Mouse (Mus musculus) cerebellum, adult 2 months (tissue): Measurements from ENCODE around the gene Glis3. TPM values are rescaled to one million over a fixed set of nuclear protein-coding genes. Genes with fewer than 3 reads are reported as not detected.

Experiments used
- DNase-seq, 2 experiments: peaks; one replicate each; pipeline ENCODE4 v3.0.0; 2021
- H3K27ac ChIP-seq: fragments of 200-500 bp; 2 replicates; pipeline ENCODE4 v1.5.1; 2012; ENCODE audit warnings: low read length, control low read depth, inconsistent platforms; ENCODE audit not compliant: insufficient read depth
- H3K27me3 ChIP-seq: fragments of 200-500 bp; 2 replicates; pipeline ENCODE4 v1.6.1; 2012; ENCODE audit warnings: inconsistent platforms, mild to moderate bottlenecking, low read length, moderate library complexity; ENCODE audit not compliant: control insufficient read depth, insufficient read depth
- H3K4me1 ChIP-seq: fragments of 200-500 bp; 2 replicates; pipeline ENCODE4 v1.6.1; 2011; ENCODE audit warnings: low read length; ENCODE audit not compliant: control insufficient read depth, insufficient read depth
- H3K4me3 ChIP-seq: fragments of 200-500 bp; replicated peaks from 2 replicates; pipeline ENCODE3; 2011; ENCODE audit warnings: mild to moderate bottlenecking, low read depth, low read length, control low read depth; ENCODE audit not compliant: insufficient read depth
- CTCF ChIP-seq: fragments of 200-500 bp; IDR thresholded peaks from 2 replicates; pipeline ENCODE4 v1.5.1; 2011; ENCODE audit warnings: low read depth, mild to moderate bottlenecking, control low read depth, low read length, moderate library complexity, borderline replicate concordance; ENCODE audit not compliant: insufficient read depth
- POLR2A ChIP-seq: fragments of 200-500 bp; IDR thresholded peaks from 2 replicates; pipeline ENCODE4 v1.6.1; 2011; ENCODE audit warnings: low read length, control low read depth, borderline replicate concordance; ENCODE audit not compliant: insufficient read depth
- WGBS: fragments of 180-500 bp; shearing (Covaris S2); methylation state at CpG from one replicate; pipeline ENCODE4 v1.1.7; 2018; 5-methylcytosine and 5-hydroxymethylcytosine counted together
- polyA plus RNA-seq: library from polyadenylated mRNA; depleted of rRNA; stranded (reverse); fragments of >200 nt; gene quantifications from 2 replicates; pipeline ENCODE4 v1.2.3, GENCODE M21; 2012

Gene Glis3
- polyA plus RNA-seq, 1 experiment: 0.59 TPM

GRCm38 (mm10) chr19:28442161-28442560, 237.7 kb downstream of the Glis3 start:
- no peak for TF ChIP-seq CTCF
- TF ChIP-seq POLR2A: no peak
- H3K4me1 ChIP-seq: no peaks in the 10 kb centered on the region
- no peak overlapping the region for H3K27ac ChIP-seq
- WGBS: 88% methylated on average over 4 of the region's 4 CpGs
- DNase-seq: no peak
- H3K4me3 ChIP-seq: no peak overlapping the region
- H3K27me3 ChIP-seq: no peaks in the 10 kb centered on the region

DNA sequence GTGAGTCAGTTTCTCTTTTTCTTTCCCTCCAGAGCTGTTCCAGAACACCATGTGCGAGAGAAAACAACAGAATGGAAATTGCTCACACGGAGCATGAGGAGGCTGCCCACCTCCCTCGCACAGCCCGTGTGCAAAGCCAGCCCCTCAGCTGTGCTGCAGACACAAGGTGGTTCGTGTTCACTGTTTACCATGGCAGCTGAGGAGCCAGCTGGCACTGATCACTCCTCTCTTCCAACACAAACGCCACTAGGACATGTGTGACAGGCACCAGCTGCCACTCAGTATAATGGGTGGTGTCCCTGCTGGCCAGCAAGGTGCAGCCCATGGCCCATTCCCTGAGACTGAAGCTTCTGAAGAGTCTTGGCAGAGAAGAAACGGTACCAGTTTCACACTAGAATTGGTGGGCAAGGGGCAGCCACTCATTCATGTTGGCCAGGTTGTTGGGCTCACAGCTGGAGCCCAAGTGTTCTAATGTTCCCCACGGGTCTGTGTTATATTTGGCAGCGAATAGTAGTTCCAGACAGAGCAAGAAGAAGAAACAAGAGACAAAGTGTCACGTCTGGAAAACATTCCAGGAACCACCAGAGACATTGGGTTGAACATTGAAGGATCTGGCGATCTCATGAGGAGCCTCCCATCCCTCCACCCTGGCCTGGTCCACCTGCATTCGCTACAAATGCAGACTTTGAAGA, 243.3 kb downstream of the Glis3 start:
- Histone ChIP-seq H3K27ac (no peak overlapping the region), H3K4me1 (peaks cover 5% of the 10 kb centered on the region; the same call in 1 of the 2 replicates), H3K27me3 (no peaks in the 10 kb centered on the region), H3K4me3 (no peak overlapping the region)
- peak in 1 of 2 experiments; percentile 1 for DNase-seq
- no peak for TF ChIP-seq POLR2A
- no peak for TF ChIP-seq CTCF
- WGBS: 18% methylated on average over 12 of the region's 12 CpGs

GRCm38 (mm10) chr19:28428220-28428816, 251.6 kb downstream of the Glis3 start:
- TF ChIP-seq POLR2A (no peak), CTCF (no peak)
- no peaks in the 10 kb centered on the region for H3K4me1 ChIP-seq
- no peak for DNase-seq

GRCm38 (mm10) chr19:28424180-28424579, 255.7 kb downstream of the Glis3 start:
- DNase-seq: no peak
- no peaks in the 10 kb centered on the region for H3K27me3 ChIP-seq
- TF ChIP-seq CTCF (no peak), POLR2A (no peak)
- WGBS: 94% methylated on average over 5 of the region's 5 CpGs
- H3K27ac ChIP-seq: no peak overlapping the region
- no peaks in the 10 kb centered on the region for H3K4me1 ChIP-seq
- H3K4me3 ChIP-seq: no peak overlapping the region

More at GRCm38 (mm10) chr19:28428220-28428816, 251.6 kb downstream of the Glis3 start:
- 74% methylated on average over 6 of the region's 6 CpGs for WGBS
- no peaks in the 10 kb centered on the region for H3K27me3 ChIP-seq
- H3K27ac ChIP-seq: no peak overlapping the region
- H3K4me3 ChIP-seq: no peak overlapping the region

DNA sequence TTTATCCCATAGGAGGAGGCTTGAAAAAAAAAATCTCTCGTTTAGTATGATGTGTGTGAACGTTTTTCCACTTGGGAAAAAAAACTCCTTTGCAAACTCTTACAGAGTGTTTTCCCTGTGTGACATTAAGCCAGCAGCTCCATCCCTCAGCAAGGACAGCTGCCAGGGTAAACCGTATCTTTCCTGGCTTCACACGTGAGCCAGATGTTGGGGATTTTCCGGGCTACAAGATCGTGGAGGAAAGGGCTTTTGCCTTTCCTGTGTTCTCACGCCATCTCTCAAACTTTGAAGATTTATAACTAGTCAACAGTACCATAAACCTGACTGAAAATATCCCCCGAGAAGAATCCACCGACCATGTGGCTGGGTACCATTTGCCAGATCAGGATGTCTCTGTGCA, 256.9 kb downstream of the Glis3 start:
- no peak for DNase-seq
- Histone ChIP-seq H3K4me3 (no peak overlapping the region), H3K27me3 (no peaks in the 10 kb centered on the region), H3K27ac (no peak overlapping the region), H3K4me1 (no peaks in the 10 kb centered on the region)
- no peak for TF ChIP-seq CTCF
- WGBS: 49% methylated on average over 9 of the region's 9 CpGs

- Histone ChIP-seq H3K27me3 (no peaks in the 10 kb centered on the region; the same call in 1 of the 2 replicates), H3K4me3 (no peak overlapping the region), H3K4me1 (no peaks in the 10 kb centered on the region), H3K27ac (no peak overlapping the region)
- 92% methylated on average over 5 of the region's 5 CpGs for WGBS
- TF ChIP-seq CTCF: no peak
- TF ChIP-seq POLR2A: no peak
- no peak for DNase-seq
Observed at GRCm38 (mm10) chr19:28416069-28416468, 263.8 kb downstream of the Glis3 start.

DNA sequence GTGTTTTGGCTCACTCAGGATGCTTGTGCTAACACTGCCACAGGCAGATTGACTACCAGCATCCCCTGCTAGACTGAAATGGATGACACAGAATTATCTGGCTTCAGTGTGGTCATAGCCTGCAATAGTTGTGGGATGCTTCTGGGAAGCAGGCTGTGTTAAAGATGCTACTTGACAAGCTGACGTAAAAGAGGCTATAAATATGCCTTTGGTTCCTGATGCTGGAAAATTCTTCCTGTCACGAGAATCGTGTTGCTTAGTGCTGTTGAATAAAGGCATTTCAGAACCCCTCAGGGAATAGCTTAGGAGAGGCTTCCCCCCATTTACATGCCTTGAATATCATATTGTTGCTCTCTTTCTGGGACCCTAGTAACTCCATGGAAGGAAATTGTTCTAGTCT, 271.1 kb downstream of the Glis3 start:
- no peaks in the 10 kb centered on the region; the same call in 1 of the 2 replicates for H3K27me3 ChIP-seq
- 34% methylated on average over 3 of the region's 3 CpGs for WGBS
- DNase-seq: no peak
- no peak overlapping the region for H3K27ac ChIP-seq
- no peaks in the 10 kb centered on the region for H3K4me1 ChIP-seq
- TF ChIP-seq CTCF: no peak
- TF ChIP-seq POLR2A: no peak
- no peak overlapping the region for H3K4me3 ChIP-seq

DNA sequence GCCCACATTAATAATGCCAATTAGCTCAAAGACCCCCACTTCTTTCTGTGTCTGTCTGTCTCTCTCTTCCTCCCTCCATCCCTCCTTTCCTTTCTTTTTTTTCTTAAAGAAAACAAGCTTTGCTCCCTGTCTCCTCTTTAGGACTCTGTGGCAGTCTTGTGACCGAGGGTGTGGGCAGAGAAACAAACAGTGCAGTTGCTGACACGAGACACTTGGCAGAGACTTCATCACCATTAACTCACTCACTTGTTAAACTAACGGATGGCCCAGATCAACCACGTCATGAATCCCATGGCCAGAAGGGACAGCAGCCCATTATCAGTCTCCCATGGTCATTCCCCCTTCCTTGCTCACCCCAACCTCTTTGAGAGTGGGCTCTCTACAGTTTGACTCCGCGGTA, 276.9 kb downstream of the Glis3 start:
- no peaks in the 10 kb centered on the region for H3K27me3 ChIP-seq
- H3K4me3 ChIP-seq: no peak overlapping the region
- 43% methylated on average over 6 of the region's 6 CpGs for WGBS
- H3K4me1 ChIP-seq: no peaks in the 10 kb centered on the region
- no peak overlapping the region for H3K27ac ChIP-seq
- no peak for DNase-seq
- TF ChIP-seq CTCF (no peak), POLR2A (no peak)
